Mouse (Mus musculus) T-helper 2 cell (primary cell): ENCODE data around the gene Gpr179.

Experiments used
- in situ Hi-C: fragments of 300-600 bp; cut with MboI, MseI; formaldehyde crosslinking; loops from one replicate; pipeline ENCODE4 v1.15.1; 2025; ENCODE audit warnings: high pct_unique_total_duplicates

Gpr179 gene

DNA sequence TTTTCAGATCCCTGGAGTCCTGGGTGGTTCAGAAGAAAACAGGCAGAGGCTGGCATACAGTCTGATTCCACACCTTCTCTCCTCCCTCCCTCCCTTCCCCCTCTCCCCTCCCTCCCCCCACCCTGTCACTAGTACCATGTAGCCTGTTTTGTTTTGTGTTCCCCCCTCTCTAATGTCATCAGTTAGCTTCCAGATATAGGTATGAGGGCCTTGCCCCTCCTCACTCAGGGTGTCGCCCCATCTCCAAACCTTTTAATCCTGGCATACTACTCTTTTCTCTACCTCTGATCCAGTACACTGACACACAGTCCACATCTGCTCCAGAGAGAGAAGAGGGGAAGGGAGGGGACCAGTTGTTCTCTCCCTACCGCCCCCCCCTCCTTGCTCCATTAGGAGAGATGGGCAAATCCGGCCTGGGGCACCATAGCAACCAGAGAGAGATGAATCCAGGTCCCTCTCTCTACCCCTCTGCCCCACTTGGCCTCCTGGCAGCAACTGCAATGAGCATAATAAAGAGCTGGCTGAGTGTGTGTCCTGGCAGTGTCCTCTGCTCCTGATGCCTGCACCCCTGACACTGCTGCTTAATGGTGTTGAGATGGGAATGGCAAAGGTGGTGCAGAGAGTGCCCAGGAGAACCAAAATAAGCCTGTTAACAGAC is at the start of gene Gpr179:
TSS of gene Gpr179 (minus strand) at position 51 of the 658 bp plus-strand sequence.
- in situ Hi-C loops = no loop called here

DNA sequence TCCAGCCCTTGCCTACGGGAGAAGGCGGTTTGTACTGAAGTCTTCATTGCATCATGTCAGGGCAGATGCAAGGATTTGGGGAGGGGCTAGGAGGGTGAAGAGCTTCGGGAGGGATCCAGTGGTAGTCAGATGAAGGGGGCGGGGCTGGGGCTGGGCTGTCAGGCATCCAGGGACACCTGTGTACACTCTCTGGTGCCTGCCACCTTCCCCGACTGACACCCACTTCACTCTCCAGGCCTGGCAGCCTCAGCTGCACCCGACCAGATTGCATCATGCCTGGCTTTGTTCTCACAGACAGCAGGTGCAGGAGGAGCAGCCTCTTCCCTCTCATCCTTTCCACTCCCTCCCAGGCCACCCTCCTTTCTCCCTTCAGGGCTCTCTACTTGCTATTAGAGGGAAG is 49.2 kb upstream of the Gpr179 start:
- in situ Hi-C loops = no loop called here

DNA sequence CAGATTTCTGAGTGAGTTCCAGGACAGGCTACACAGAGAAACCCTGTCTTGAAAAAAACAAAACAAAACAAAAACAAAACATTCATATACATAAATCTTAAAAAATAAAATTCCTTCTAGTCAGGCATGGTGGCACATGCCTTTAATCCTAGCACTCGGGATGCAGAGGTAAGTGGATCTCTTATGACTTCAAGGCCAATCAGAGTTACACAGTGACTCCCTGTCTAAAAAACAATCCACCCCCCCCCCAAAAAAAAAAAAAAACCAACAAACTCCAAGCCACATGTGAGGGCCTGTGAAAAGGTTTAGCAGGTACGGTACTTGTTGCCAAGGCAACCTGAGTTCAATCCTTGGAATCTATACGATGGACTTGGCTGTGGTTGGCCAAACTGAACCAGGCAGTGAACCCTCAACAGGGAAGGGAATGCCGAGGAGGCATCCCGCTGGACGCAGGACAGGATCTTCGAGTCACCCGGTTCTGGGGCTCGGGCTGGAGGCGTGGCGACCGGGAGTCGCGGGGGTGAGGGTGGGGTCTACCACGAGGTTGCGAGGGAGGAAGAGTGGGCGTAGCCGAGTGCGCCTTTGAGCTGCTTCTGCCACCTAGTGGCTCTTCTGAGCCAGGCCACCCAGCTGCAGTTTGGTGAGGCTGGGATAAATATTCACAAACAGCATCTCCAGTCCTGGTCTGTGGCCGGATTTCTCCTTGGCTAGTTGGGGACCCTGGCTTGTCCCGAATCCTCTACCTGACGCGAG is 48.3 kb upstream of the Gpr179 start:
- in situ Hi-C loops = no loop called here

DNA sequence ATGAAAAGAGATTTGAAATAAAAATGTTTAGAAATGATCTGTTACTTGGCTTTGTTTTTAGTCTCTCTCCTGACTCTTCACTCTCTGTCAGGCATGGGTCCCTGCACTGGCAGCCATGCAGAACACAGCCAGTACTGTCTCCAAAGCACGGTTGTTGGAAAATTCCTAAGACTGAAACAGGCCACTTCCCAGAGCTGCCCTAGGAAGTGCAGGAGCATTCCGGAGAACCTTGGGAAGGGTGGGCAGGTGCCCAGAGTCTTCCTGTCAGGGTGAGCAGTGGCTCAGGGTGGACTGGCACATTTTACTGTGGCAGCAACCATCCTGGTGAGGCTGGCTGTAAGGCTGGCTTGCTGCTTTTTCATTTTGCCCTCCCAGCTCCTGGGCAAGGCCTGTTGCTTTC is 46.6 kb upstream of the Gpr179 start:
- in situ Hi-C loops = no loop called here

DNA sequence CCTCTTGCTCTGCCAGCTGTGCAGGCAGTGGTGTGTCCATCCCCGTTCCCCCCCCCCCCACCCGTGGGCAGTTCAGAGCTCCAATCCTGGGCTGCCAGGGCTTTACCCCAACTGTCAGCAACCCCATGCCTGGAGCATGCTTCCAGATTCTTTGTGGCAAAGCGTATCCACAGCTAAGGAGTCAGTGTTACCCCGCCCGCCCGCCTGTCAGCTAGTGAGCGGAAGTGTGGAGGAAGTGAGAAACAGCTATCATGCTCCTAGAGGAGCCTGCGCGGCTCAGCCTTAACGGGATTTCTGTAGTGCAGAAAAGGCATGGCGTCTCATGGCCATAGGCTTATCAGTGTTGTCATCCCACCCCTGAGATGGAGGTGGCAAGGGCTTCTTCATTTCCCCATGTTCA is 42.3 kb upstream of the Gpr179 start:
- in situ Hi-C loops = no loop called here

DNA sequence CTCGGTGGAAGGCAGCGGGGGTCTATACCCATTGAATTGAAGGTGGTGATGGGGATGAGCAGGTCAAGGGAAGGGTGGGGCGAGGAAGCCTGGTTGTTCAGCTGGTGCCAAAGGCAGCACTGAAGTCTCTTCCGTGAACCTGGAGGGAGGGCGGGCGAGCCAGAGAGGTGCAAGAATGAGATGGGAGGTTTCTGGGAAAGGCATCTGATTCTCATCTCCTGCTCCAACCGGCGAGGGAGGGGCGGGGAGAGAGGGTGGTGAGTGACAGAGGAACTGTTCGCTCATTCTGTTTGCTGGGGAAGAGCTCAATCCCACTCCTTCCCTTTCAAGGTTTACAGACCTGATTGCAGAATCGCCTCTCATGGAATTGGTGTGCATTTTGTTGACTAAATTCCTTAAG is 41.8 kb upstream of the Gpr179 start:
- in situ Hi-C loops = no loop called here

DNA sequence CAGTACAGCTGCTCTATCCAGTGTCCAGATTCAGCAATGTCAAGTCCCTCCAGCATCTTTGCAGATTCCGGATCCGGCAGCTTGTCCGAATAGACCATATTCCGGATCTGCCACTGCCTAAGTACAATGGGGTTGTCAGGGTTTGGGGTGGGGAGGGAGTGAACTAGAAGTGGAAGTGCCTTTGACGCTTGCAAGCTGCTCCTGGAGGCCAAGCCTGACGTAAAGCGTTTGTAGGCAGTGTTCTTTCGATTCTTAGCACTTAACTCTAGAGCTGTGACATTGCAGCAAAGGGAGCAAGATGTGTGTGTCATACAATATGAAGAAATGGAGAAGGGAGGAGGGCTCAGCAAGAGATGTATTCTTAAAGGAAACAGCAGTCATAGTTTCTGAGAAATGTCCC is 37.2 kb upstream of the Gpr179 start:
- in situ Hi-C loops = no loop called here

DNA sequence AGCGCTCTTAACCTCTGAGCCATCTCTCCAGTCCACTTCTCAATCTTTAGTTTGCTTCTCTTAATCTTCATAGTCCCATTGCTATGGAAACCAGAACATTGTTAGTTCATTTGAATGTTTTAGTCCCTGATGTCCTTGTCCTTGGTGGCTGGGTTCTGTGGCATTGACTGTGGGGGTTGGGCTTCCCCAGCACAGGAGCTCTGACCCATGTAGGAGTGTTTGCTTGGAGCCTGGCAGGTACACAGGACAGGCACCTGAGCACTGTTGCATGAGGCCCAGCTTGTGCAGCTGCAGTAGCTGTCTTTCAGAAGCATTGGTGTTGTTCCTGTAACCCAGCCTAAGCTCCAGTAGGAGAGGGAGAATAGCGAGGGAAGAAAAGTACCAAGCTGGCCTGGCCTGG is 35.9 kb upstream of the Gpr179 start:
- in situ Hi-C loops = no loop called here

DNA sequence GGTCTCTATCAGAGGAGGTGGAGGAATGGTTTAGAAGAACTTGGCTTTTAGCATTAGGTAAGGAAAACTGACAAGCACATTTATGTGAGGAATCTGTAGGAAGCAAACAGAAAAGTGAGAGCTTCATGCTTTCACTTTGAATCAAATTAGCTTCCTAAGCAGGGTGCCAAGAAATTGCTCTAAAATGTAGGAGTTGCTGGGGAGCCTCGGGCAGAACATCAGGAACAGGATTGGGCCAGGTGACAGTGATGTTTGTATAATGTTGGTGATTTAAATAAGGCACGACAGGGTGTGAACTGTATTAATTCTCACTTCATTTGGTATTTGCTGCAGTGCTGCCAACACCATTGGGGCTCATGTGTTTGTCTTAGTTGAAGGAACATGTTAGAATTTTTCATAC is 31.9 kb upstream of the Gpr179 start:
- in situ Hi-C loops = no loop called here

DNA sequence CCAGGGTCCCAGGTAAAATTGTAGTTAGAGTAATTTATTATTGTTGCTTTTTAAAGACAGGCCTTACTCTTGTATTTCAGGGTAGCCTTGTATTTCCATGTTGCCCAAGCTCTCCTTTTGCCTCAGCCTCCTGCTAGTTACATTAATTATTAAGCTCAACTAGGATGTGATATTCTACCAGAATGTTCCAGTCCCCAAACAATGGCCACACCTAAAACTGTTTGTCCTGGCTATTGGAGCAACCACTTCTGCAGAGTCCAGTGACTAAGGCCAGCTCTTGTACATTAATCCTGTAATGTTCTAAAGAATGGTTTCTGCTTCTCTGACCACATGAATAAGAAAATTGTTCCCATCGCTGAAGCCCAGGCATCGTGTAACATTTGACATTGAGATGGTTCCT is 31.1 kb upstream of the Gpr179 start:
- in situ Hi-C loops = no loop called here

DNA sequence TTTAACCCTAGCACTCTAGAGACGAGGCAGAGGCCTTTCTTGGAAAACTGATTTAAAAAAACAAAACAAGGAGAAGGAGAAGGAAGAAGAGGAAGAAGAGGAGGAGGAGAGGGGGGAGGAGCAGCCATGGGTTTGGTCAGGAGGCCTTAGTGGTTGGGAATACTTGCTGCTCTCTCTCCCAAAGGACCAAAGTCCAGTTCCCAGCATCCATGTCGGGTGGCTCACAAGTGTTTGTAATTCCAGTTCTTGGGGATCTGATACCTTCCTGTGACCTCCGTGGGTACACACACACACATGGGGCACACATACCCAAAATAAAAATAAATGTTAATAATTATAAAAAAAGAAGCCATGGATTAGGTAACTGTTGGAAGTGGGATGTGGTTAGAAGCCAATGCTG is 28.2 kb upstream of the Gpr179 start:
- in situ Hi-C loops = no loop called here

DNA sequence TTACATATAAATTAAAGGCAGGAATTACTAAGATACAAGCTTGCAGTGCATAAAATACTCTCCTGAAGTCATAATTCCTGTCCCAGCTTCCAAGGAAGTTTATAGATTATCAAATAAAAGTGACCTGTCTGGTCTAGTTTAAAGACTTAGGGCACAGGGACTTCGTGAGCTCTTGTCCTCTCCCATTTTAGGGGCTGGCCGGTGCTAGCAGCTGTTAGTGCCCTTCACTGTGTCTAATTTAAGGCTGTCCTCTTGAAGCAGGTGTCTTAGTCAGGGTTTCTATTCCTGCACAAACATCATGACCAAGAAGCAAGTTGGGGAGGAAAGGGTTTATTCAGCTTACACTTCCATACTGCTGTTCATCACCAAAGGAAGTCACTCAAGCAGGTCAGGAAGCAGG is 21.5 kb upstream of the Gpr179 start:
- in situ Hi-C loops = no loop called here

DNA sequence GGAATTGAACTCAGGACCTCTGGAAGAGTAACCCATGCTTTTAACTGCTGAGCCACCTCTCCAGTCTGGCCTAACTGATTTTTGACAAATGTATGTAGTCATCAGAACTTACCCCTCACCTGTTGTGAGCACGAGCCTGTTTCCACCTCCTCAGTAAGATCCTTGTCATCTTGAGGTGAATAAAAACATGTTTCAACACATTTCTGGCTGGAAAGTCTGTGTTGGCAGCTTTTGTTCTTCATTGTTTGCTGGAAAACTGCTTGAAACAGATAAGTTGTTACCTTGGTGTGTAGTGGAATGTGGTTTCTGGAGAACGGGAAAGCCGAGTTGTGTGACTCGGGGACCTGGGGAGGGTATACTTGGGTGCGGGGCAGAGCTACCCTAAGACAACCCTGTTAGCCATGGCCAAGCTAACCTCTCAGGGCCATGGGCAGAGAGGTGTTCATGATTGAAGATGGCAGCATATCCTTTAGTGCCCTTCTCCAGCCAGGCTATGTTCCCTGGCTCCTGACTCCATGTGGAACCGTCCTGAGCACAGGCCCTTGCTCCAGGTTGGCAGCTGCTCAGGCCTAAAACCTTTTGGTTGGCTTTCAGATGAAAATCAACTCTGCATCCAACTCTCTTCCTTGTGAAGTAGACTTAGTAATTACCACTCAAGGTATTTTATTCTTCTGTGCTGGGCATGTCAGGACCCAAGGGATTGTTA is 20.4 kb upstream of the Gpr179 start:
- in situ Hi-C loops = no loop called here

DNA sequence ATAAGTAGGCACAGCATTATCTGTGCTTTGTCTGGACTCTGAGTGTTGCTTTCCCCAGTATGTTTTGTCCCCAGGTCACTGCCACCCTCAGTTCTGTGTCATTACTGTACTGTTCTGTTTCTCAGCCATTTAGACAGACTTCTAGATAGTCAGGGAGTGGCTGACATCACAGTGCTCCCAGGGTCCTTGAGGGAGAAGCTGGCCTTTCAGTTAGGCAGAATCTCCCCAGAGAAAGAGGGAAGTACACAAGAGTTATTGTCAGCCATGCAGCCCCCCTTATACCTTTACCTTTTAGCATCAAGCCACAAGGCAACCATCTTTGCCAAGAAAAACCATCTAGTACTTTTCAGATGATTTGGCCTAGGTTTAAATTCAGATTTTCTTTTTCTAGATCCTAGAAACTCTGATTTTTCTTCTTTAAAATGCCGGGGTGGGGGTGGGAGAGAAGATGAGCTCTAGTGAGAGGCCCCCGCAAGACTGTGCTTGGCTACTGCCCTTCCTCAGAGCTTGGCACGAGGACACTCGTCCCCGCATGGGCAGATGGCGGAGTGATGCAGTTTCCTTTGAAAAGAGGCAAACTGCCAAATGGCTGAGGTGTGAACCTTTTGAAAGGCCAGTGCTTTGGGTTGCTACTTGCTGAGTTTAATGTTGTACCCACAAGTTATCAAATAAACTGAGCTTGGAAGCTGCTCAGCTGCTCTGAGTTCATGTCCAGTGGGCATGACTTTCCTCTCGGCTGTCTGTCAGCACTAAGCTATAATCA is 18.6 kb upstream of the Gpr179 start:
- in situ Hi-C loops = no loop called here

DNA sequence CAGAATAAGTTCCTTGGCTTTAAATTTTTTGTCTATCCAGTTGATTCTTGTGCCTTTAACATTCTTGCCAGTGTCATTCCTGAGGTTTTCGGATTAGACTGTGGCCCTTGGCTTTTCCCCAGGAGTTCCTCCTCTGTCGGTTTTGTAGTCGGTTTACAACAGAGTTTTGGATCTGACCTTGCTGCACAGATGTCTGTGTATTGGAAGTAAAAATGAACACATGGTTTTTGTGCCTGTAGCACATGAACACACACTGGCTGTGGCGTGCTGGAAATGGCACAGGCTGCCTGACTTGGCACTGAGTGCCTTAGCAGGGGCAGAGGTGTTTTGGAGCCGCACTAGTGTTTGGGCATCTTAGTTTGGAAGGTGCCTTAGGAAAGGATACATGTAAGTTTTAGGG is 16.6 kb upstream of the Gpr179 start:
- in situ Hi-C loops = no loop called here

DNA sequence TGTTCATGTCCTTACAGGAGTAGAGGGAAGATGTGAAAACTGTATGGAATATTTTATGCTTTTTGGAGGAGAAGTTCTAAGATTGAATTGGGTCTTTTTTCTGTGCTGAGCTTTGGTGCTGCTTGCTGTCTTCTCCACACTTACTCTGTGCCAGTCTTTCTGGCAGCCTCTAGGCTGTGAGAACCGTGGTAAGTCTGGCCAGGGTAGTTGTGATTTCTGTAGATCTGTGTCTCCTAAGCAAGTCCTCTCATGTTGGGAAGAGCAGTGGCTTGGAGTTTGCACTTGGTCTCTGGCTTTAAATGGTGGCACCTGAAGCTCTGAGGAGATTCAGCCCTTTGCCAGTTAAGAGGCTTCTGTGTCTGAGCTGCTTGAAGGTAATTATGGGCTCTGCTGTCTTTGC is 13.7 kb upstream of the Gpr179 start:
- in situ Hi-C loops = no loop called here

DNA sequence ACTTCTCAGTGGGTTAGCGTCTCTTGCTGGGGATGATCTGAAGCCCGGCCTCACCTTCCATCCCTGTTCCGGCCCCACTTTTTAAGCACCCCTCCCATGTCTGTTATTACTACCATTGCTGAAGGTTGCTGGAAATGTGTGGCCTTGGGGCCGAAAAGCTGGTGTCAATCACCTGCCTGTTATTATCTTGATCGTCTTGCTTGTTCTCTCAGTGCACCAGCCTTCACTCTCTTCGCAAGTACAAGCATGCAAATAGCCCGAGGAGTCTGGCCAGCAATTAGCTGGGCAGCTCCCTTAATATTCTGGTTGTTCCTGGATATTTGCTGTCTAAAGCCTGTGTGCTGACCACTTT is 11.7 kb upstream of the Gpr179 start:
- in situ Hi-C loops = no loop called here

DNA sequence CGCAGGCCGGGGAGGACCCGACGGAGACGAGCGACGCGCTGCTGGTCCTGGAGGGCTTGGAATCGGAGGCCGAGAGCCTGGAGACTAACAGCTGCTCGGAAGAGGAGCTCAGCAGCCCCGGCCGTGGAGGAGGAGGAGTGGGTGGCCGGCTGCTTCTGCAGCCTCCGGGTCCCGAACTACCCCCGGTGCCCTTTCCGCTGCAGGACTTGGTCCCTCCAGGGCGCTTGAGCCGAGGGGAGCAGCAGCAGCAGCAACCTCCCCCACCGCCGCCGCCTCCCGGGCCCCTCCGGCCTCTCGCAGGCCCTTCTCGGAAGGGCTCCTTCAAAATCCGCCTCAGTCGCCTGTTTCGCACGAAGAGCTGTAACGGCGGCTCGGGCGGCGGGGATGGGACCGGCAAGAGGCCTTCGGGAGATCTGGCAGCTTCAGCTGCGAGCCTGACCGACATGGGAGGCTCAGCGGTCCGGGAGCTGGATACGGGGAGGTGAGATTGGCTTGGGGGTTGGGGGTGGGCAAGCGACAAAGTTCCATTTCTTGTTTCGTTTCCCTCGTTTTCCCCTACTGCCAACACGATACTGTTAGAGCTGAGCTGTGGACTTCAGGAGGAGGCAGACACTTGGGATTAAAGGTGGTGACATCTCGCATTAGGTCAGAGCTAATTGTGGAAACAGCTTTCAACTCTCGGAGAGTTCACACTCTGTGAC is 11.2 kb upstream of the Gpr179 start:
- in situ Hi-C loops = no loop called here

DNA sequence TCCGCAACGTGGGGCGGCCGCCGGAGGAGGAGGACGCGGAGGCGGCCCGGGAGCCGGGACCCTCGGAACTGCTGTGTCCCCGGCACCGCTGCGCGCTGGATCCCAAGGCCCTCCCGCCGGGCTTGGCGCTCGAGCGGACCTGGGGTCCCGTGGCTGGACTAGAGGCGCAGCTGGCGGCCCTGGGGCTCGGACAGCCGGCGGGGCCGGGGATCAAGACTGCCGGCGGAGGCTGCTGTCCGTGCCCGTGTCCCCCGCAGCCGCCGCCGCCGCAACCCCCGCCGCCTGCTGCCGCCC is 10.7 kb upstream of the Gpr179 start:
- in situ Hi-C loops = no loop called here

DNA sequence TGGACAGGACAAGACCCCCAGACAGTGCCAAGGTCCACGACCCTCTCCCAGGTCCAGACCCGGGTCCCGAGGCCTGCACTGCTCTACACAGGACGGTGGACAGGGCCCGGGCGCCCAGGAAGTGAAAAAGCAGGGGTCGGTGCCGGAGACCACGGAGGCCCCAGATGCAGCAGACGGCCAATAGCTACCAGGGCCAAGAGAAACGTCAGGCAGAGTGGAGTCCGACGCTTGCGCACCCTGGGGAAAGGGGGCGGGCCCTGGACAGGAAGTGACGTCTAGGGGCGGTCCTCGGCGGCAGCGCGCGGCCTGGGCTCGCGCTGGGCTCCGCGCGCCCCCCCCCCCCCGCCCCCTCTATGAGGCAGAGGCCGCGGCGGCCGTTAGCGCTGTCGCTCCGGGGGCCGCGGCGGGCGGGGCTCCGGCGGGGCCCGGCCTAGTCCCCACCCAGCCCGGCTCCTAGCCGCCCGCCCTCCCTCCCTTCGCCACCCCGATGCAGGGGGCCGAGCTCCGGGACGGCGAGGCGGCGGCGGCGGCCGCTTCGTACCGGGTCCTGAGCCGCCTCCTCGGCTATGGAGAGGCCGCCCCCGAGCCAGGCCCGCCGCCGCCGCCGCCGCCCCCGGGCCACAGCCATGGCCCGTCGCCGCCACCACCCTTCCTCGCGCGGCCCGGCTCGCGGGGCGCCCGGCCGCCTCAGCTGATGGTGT is 10.2 kb upstream of the Gpr179 start, which contains the start of gene Socs7:
TSS of gene Socs7 (plus strand) at position 604 of the 701 bp plus-strand sequence.
- in situ Hi-C loops = no loop called here

DNA sequence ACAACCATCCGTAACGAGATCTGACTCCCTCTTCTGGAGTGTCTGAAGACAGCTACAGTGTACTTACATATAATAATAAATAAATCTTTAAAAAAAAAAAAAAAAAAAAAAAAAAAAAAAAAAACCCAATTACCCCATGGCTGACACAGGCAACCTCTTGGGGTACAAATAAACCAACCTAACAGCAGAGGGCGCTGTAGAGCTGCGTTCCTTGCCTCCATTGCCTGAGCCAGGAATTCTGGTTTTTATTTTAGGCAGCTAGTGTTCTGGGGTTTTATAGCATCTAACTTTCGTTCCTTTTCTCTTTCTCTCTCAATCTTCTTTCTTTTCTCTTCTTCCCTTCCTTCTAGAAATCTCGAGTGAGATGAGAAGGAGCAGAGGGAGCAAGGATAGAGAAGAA is 5.8 kb upstream of the Gpr179 start:
- in situ Hi-C loops = loop anchor here (5.0 kb wide), 1 partner anchor 110 kb away; no protein-coding TSS in a partner anchor
